In the genomic region with DNA sequence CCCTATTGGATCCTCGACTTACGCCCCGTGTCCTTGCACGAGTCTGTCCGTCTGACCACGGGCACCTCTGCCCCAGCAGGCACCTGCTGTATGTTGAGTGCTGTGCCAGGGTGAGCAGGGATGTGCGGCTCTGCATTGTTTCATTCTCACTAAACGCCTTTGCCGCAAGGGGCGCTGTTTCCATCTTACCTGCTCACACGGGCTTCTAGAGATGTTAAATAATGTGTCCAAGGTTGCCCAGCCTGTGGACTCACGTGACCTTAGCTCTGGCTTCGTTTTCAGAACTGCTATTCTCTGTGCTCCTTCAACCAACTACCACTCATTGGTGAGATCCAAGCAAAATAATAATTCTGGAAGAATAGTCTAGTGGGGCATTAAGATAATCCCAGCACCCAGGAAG, we compare ENCODE assay signal across 9 mouse cellular contexts.
DNase-seq lines count a peak whose midpoint lies in the region; ATAC-seq lines count a peak whose summit lies in the region.
"Had no signal": no experiment of that assay in that cellular context is flagged by ENCODE, and none has a peak within 500 bp of the region (broad histone marks: within the 10 kb centered on the region; RNA-seq: fewer than 3 reads in every experiment).

No protein-coding gene starts in this region.

- peaks cover 11% of the 10 kb centered on the region for H3K9me3 ChIP-seq in hindbrain, embryonic 10.5 days
- H3K9me3 ChIP-seq in hindbrain, embryonic 14.5 days (ENCODE audit: control insufficient read depth, low read length): no peaks in the 10 kb centered on the region
- H3K9me3 ChIP-seq in embryonic facial prominence, embryonic 11.5 days (replicated peaks; ENCODE audit: control insufficient read depth, low read length): no peaks in the 10 kb centered on the region
- H3K9me3 ChIP-seq in liver, embryonic 13.5 days (replicated peaks): no peaks in the 10 kb centered on the region
- H3K9me3 ChIP-seq: stomach, embryonic 15.5 days had no signal

- peak; percentile 48 for DNase-seq in hindbrain, embryonic 10.5 days (ENCODE audit: low spot score)
- DNase-seq in hindbrain, embryonic 14.5 days (ENCODE audit: low spot score): no peak
- peak; percentile 43 to 68 for DNase-seq in CD8-positive naive resting alpha-beta T cell, adult 2 months (ENCODE audit: low read depth in 2 of 2, low spot score in 2 of 2)
- peak; percentile 59 for DNase-seq in adrenal gland, postnatal 25 days
- DNase-seq in embryonic facial prominence, embryonic 11.5 days (ENCODE audit: low spot score): peak; percentile 70
- DNase-seq in liver, embryonic 13.5 days: peak; percentile 35
- DNase-seq in ovary, postnatal 36 days (ENCODE audit: low spot score): peak; percentile 59

- peaks cover 9% of the 10 kb centered on the region; the same call in 1 of the 2 replicates for H3K36me3 ChIP-seq in hindbrain, embryonic 10.5 days
- H3K36me3 ChIP-seq in hindbrain, embryonic 14.5 days (replicated peaks; ENCODE audit: control insufficient read depth, insufficient read depth): no peaks in the 10 kb centered on the region
- no peaks in the 10 kb centered on the region for H3K36me3 ChIP-seq in embryonic facial prominence, embryonic 11.5 days (replicated peaks; ENCODE audit: control insufficient read depth, insufficient read depth, low read depth, low read length)
- no peaks in the 10 kb centered on the region for H3K36me3 ChIP-seq in liver, embryonic 13.5 days
- H3K36me3 ChIP-seq: stomach, embryonic 15.5 days had no signal

- H3K4me2 ChIP-seq in hindbrain, embryonic 14.5 days (replicated peaks): no peak overlapping the region
- H3K4me2 ChIP-seq in embryonic facial prominence, embryonic 11.5 days (ENCODE audit: low read depth, low read length): no peak overlapping the region
- H3K4me2 ChIP-seq in liver, embryonic 13.5 days: no peak overlapping the region
- H3K4me2 ChIP-seq: stomach, embryonic 15.5 days had no signal

- ATAC-seq in hindbrain, embryonic 14.5 days (ENCODE audit: low FRiP score): no peak
- no peak for ATAC-seq in embryonic facial prominence, embryonic 11.5 days (replicated peaks; ENCODE audit: insufficient number of reproducible peaks, low FRiP score, low TSS enrichment, low read depth)
- peak; percentile 52; the same call in 1 of the 2 replicates for ATAC-seq in liver, embryonic 13.5 days (ENCODE audit: low read depth)
- no peak for ATAC-seq in activated CD4-positive, CD25-positive, alpha-beta regulatory T cell, adult 4 months

- 32% methylated on average over 13 of the region's 13 CpGs for WGBS in hindbrain, embryonic 10.5 days
- WGBS in hindbrain, embryonic 14.5 days: 37% methylated on average over 13 of the region's 13 CpGs
- WGBS in embryonic facial prominence, embryonic 11.5 days: 35% methylated on average over 13 of the region's 13 CpGs
- WGBS in liver, embryonic 13.5 days (ENCODE audit: insufficient replicate concordance): 21% methylated on average over 13 of the region's 13 CpGs

- H3K27ac ChIP-seq in hindbrain, embryonic 10.5 days: no peak overlapping the region
- no peak overlapping the region for H3K27ac ChIP-seq in hindbrain, embryonic 14.5 days
- H3K27ac ChIP-seq in embryonic facial prominence, embryonic 11.5 days (replicated peaks; ENCODE audit: low read depth, low read length): no peak overlapping the region
- no peak overlapping the region for H3K27ac ChIP-seq in liver, embryonic 13.5 days
- H3K27ac ChIP-seq: stomach, embryonic 15.5 days had no signal

- peaks cover 25% of the 10 kb centered on the region for H3K4me1 ChIP-seq in hindbrain, embryonic 10.5 days (replicated peaks)
- H3K4me1 ChIP-seq in hindbrain, embryonic 14.5 days (replicated peaks; ENCODE audit: control insufficient read depth, insufficient read depth, low read length): no peaks in the 10 kb centered on the region; the same call in 1 of the 2 replicates
- H3K4me1 ChIP-seq in embryonic facial prominence, embryonic 11.5 days (ENCODE audit: control insufficient read depth, insufficient read depth, low read length): no peaks in the 10 kb centered on the region
- peaks cover 28% of the 10 kb centered on the region for H3K4me1 ChIP-seq in liver, embryonic 13.5 days (replicated peaks)

- peaks cover 24% of the 10 kb centered on the region for H3K27me3 ChIP-seq in hindbrain, embryonic 10.5 days (ENCODE audit: insufficient read depth, poor library complexity, severe bottlenecking)
- no peaks in the 10 kb centered on the region for H3K27me3 ChIP-seq in hindbrain, embryonic 14.5 days (ENCODE audit: control insufficient read depth, insufficient read depth, low read length)
- no peaks in the 10 kb centered on the region for H3K27me3 ChIP-seq in embryonic facial prominence, embryonic 11.5 days (ENCODE audit: control insufficient read depth, insufficient read depth, low read length)
- peaks cover 75% of the 10 kb centered on the region for H3K27me3 ChIP-seq in liver, embryonic 13.5 days
- H3K27me3 ChIP-seq: stomach, embryonic 15.5 days had no signal

- H3K9ac ChIP-seq in hindbrain, embryonic 14.5 days: no peak overlapping the region
- no peak overlapping the region for H3K9ac ChIP-seq in embryonic facial prominence, embryonic 11.5 days (replicated peaks; ENCODE audit: low read length)
- no peak overlapping the region for H3K9ac ChIP-seq in liver, embryonic 13.5 days
- H3K9ac ChIP-seq: stomach, embryonic 15.5 days had no signal

- no peak overlapping the region for H3K4me3 ChIP-seq in hindbrain, embryonic 10.5 days
- H3K4me3 ChIP-seq in hindbrain, embryonic 14.5 days (replicated peaks; ENCODE audit: low read length): no peak overlapping the region
- no peak overlapping the region for H3K4me3 ChIP-seq in embryonic facial prominence, embryonic 11.5 days (ENCODE audit: low read depth, low read length)
- no peak overlapping the region for H3K4me3 ChIP-seq in liver, embryonic 13.5 days (replicated peaks)
- H3K4me3 ChIP-seq: stomach, embryonic 15.5 days had no signal
